Comparison of ENCODE assay signal across 8 mouse cellular contexts in the genomic region with DNA sequence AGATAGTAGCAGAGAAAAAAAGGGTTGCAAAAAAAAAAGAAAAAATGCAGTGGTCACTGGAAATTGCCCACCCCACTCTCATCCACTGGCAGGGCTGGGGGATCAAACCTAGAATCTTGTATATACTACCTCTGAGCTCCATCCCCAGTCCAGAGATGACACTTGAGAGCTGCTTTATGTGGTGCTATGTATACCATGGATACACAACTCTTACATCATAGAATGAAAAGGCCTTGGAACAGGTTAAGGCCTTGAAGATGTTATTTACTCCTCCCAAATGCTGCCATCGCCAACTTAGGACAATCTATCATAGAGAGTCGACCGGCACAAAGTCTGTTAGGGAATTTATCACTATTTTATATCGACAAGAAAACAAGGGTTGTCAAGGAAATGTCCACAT. TPM values are rescaled to one million over a fixed set of nuclear protein-coding genes. Genes with fewer than 3 reads are reported as not detected.
A peak's percentile ranks its signal among the peaks of the same experiment; 100 is the strongest.
DNase-seq lines count a peak whose midpoint lies in the region; ATAC-seq and TF ChIP-seq lines count a peak whose summit lies in the region.

No protein-coding gene starts in this region.

- H3K9me3 ChIP-seq in heart, embryonic 12.5 days (replicated peaks) = no peaks in the 10 kb centered on the region
- H3K9me3 ChIP-seq in MEL (replicated peaks; ENCODE audit: insufficient read depth, low read length) = no peaks in the 10 kb centered on the region
- H3K9me3 ChIP-seq in heart, postnatal 0 days (replicated peaks; ENCODE audit: control insufficient read depth, low read length) = no peaks in the 10 kb centered on the region
- no peaks in the 10 kb centered on the region for H3K9me3 ChIP-seq in liver, embryonic 16.5 days (replicated peaks; ENCODE audit: control insufficient read depth, low read length)

- H3K79me2 ChIP-seq in MEL (ENCODE audit: control insufficient read depth, insufficient read depth, low read length, poor library complexity) = peaks cover 32% of the 10 kb centered on the region

- no peak for TF ChIP-seq EP300 in MEL (IDR thresholded peaks at IDR 0.05; ENCODE audit: low read depth in 1 of 2, low read length in 2 of 2)
- TF ChIP-seq EP300 in heart, postnatal 0 days (IDR thresholded peaks at IDR 0.05; ENCODE audit: low read depth) = no peak

- no peaks in the 10 kb centered on the region for H3K27me3 ChIP-seq in heart, embryonic 12.5 days (replicated peaks)
- H3K27me3 ChIP-seq in MEL (ENCODE audit: control insufficient read depth in 1 of 2, insufficient read depth in 2 of 2, low read length in 2 of 2) = no peaks in the 10 kb centered on the region
- H3K27me3 ChIP-seq in heart, postnatal 0 days (ENCODE audit: control insufficient read depth, insufficient read depth, low read length) = no peaks in the 10 kb centered on the region
- H3K27me3 ChIP-seq in liver, embryonic 16.5 days (ENCODE audit: control insufficient read depth, insufficient read depth, low read depth, low read length) = no peaks in the 10 kb centered on the region

- peaks cover 32% of the 10 kb centered on the region for H3K4me1 ChIP-seq in heart, embryonic 12.5 days (replicated peaks)
- peaks cover 0 to 20% of the 10 kb centered on the region in 2 experiments; a peak in 3 of 4 replicates for H3K4me1 ChIP-seq in MEL (ENCODE audit: control insufficient read depth in 1 of 2, insufficient read depth in 2 of 2, low read length in 2 of 2)
- H3K4me1 ChIP-seq in heart, postnatal 0 days (ENCODE audit: control insufficient read depth, insufficient read depth) = peaks cover 27% of the 10 kb centered on the region
- peaks cover 36% of the 10 kb centered on the region for H3K4me1 ChIP-seq in liver, embryonic 16.5 days (ENCODE audit: control insufficient read depth, low read depth, low read length)

- peak overlapping the region; percentile 84 for H3K4me3 ChIP-seq in heart, embryonic 12.5 days
- peak overlapping the region; percentile 59 to 77 for H3K4me3 ChIP-seq in MEL (ENCODE audit: control insufficient read depth in 1 of 2, insufficient read depth in 1 of 2, low read depth in 2 of 2, low read length in 2 of 2)
- H3K4me3 ChIP-seq in heart, postnatal 0 days (ENCODE audit: low read depth, low read length) = peak overlapping the region; percentile 85
- peak overlapping the region; percentile 60 for H3K4me3 ChIP-seq in liver, embryonic 16.5 days (ENCODE audit: low read depth, low read length)

- no peak for TF ChIP-seq POLR2A in MEL (IDR thresholded peaks at IDR 0.05; ENCODE audit: control insufficient read depth in 1 of 2, insufficient read depth in 1 of 2, low read depth in 1 of 2, low read length in 2 of 2, poor library complexity in 1 of 2)

- H3K36me3 ChIP-seq in heart, embryonic 12.5 days = peaks cover 51% of the 10 kb centered on the region
- peaks cover 0 to 19% of the 10 kb centered on the region in 2 experiments for H3K36me3 ChIP-seq in MEL (ENCODE audit: control insufficient read depth in 1 of 2, insufficient read depth in 2 of 2, low read length in 2 of 2)
- peaks cover 37% of the 10 kb centered on the region for H3K36me3 ChIP-seq in heart, postnatal 0 days (replicated peaks; ENCODE audit: control insufficient read depth, insufficient read depth, low read length)
- peaks cover 35% of the 10 kb centered on the region for H3K36me3 ChIP-seq in liver, embryonic 16.5 days (ENCODE audit: control insufficient read depth, insufficient read depth)

- 76% methylated on average over 4 of the region's 4 CpGs for WGBS in heart, embryonic 12.5 days
- WGBS in heart, postnatal 0 days = 71% methylated on average over 4 of the region's 4 CpGs
- WGBS in liver, embryonic 16.5 days (ENCODE audit: insufficient replicate concordance) = 74% methylated on average over 4 of the region's 4 CpGs

- TF ChIP-seq RAD21 in MEL (IDR thresholded peaks at IDR 0.05; ENCODE audit: low read depth, low read length) = no peak

- no peak for TF ChIP-seq CTCF in MEL (IDR thresholded peaks at IDR 0.05 in 2 of 3, conservative IDR thresholded peaks at IDR 0.05 in 1 of 3; ENCODE audit: control insufficient read depth in 1 of 3, insufficient read depth in 1 of 3, low read depth in 2 of 3, low read length in 3 of 3, poor library complexity in 1 of 3, severe bottlenecking in 1 of 3)
- TF ChIP-seq CTCF in heart, postnatal 0 days (IDR thresholded peaks at IDR 0.05; ENCODE audit: low read depth) = no peak

- H3K27ac ChIP-seq in heart, embryonic 12.5 days (ENCODE audit: poor library complexity, severe bottlenecking) = peak overlapping the region; percentile 97
- H3K27ac ChIP-seq in MEL (ENCODE audit: control insufficient read depth, low read depth, low read length) = peak overlapping the region; percentile 90; the same call in 1 of the 2 replicates
- peak overlapping the region; percentile 97 for H3K27ac ChIP-seq in heart, postnatal 0 days (ENCODE audit: low read depth)
- H3K27ac ChIP-seq in liver, embryonic 16.5 days (ENCODE audit: low read length) = peak overlapping the region; percentile 97

- H3K4me2 ChIP-seq in heart, embryonic 12.5 days = peak overlapping the region; percentile 98
- peak overlapping the region; percentile 79 for H3K4me2 ChIP-seq in heart, postnatal 0 days (ENCODE audit: low read depth, low read length)
- H3K4me2 ChIP-seq in liver, embryonic 16.5 days (ENCODE audit: low read depth, low read length) = peak overlapping the region; percentile 77

- ATAC-seq in heart, embryonic 12.5 days (ENCODE audit: insufficient number of reproducible peaks, low FRiP score) = no peak
- no peak for ATAC-seq in heart, postnatal 0 days (ENCODE audit: insufficient read depth, low read depth)
- no peak for ATAC-seq in liver, embryonic 16.5 days (ENCODE audit: low read depth)

- H3K9ac ChIP-seq in heart, embryonic 12.5 days = peak overlapping the region; percentile 98
- H3K9ac ChIP-seq in MEL (ENCODE audit: control insufficient read depth, low read depth, low read length, poor library complexity, severe bottlenecking) = peak overlapping the region; percentile 69
- H3K9ac ChIP-seq in heart, postnatal 0 days (replicated peaks; ENCODE audit: low read depth, low read length) = peak overlapping the region; percentile 51; the same call in 1 of the 2 replicates
- peak overlapping the region; percentile 59 for H3K9ac ChIP-seq in liver, embryonic 16.5 days (ENCODE audit: low read depth, low read length)

- no peak for DNase-seq in heart, adult 8-10 months (ENCODE audit: low spot score)
- no peak for DNase-seq in MEL (ENCODE audit: low read depth, low spot score)
- DNase-seq in heart, postnatal 0 days (ENCODE audit: low spot score) = no peak
- no peak for DNase-seq in gastrocnemius, postnatal 25 days
- DNase-seq in embryo, embryonic 9.5 days (ENCODE audit: extremely low spot score) = no peak
- DNase-seq in gastrocnemius, adult 18-20 months (ENCODE audit: low spot score) = no peak

RNA-seq across cellular contexts. Expression of a gene that starts 2.1 kb away (rescaled TPM):
- polyA plus RNA-seq in heart, embryonic 12.5 days (2016; fragmentation: Nextera tagmentation; extraction: Ambion mirVana) = 8.4 and 9.9 TPM in 2 replicates
- total RNA-seq in heart, adult 8-10 months (2022) = 10 to 100 TPM; 27.5 to 36.1 (median 30.5) TPM
- 7.5 TPM in 2 replicates for total RNA-seq in MEL (2012; rRNA removed)
- 10 to 100 TPM in 1 of 2 experiments, not detected in 1; 53.3 TPM for polyA plus RNA-seq in MEL (2012; ENCODE audit: insufficient read depth in 1 of 2, insufficient read length in 2 of 2, low read depth in 1 of 2, low replicate concordance in 2 of 2, missing spikeins in 1 of 2)
- total RNA-seq in heart, postnatal 0 days (2014; rRNA removed; ENCODE audit: low replicate concordance) = 19.1 and 31.1 TPM in 2 replicates
- polyA plus RNA-seq in heart, postnatal 0 days (2015; fragmentation: Nextera tagmentation; extraction: Ambion mirVana) = 5.4 and 5.9 TPM in 2 replicates
- polyA plus RNA-seq in liver, embryonic 16.5 days (2015; fragmentation: Nextera tagmentation; extraction: Ambion mirVana) = 4.0 and 4.9 TPM in 2 replicates
- 10 to 100 TPM; 15.8 to 16.8 TPM for total RNA-seq in gastrocnemius, postnatal 25 days (2021)
- total RNA-seq in gastrocnemius, adult 18-20 months (2021) = 10 to 100 TPM; 25.2 to 26.6 TPM

RNA-seq across cellular contexts. Expression of a gene that starts 17.4 kb away (rescaled TPM):
- polyA plus RNA-seq in heart, embryonic 12.5 days (2016; fragmentation: Nextera tagmentation; extraction: Ambion mirVana) = 33.8 and 35.2 TPM in 2 replicates
- 10 to 100 TPM; 25.6 to 27.9 (median 27.3) TPM for total RNA-seq in heart, adult 8-10 months (2022)
- total RNA-seq in MEL (2012; rRNA removed) = 10.8 and 11.7 TPM in 2 replicates
- 10 to 100 TPM in 1 of 2 experiments, not detected in 1; 45.9 TPM for polyA plus RNA-seq in MEL (2012; ENCODE audit: insufficient read depth in 1 of 2, insufficient read length in 2 of 2, low read depth in 1 of 2, low replicate concordance in 2 of 2, missing spikeins in 1 of 2)
- 33.7 and 35.4 TPM in 2 replicates for total RNA-seq in heart, postnatal 0 days (2014; rRNA removed; ENCODE audit: low replicate concordance)
- polyA plus RNA-seq in heart, postnatal 0 days (2015; fragmentation: Nextera tagmentation; extraction: Ambion mirVana) = 22.3 and 24.7 TPM in 2 replicates
- polyA plus RNA-seq in liver, embryonic 16.5 days (2015; fragmentation: Nextera tagmentation; extraction: Ambion mirVana) = 18.6 and 22.8 TPM in 2 replicates
- total RNA-seq in gastrocnemius, postnatal 25 days (2021) = 10 to 100 TPM; 17.3 to 17.7 TPM
- 10 to 100 TPM; 16.5 to 19.4 TPM for total RNA-seq in gastrocnemius, adult 18-20 months (2021)

RNA-seq across cellular contexts. Expression of a gene that starts 27.9 kb away (rescaled TPM):
- 5.4 and 6.0 TPM in 2 replicates for polyA plus RNA-seq in heart, embryonic 12.5 days (2016; fragmentation: Nextera tagmentation; extraction: Ambion mirVana)
- total RNA-seq in heart, adult 8-10 months (2022) = 1 to 10 TPM; 1.2 to 2.1 (median 1.4) TPM
- 4.0 and 4.9 TPM in 2 replicates for total RNA-seq in MEL (2012; rRNA removed)
- polyA plus RNA-seq in MEL (2012; ENCODE audit: insufficient read depth in 1 of 2, insufficient read length in 2 of 2, low read depth in 1 of 2, low replicate concordance in 2 of 2, missing spikeins in 1 of 2) = 1 to 10 TPM in 1 of 2 experiments, not detected in 1; 7.2 TPM
- 1.9 and 3.0 TPM in 2 replicates for total RNA-seq in heart, postnatal 0 days (2014; rRNA removed; ENCODE audit: low replicate concordance)
- polyA plus RNA-seq in heart, postnatal 0 days (2015; fragmentation: Nextera tagmentation; extraction: Ambion mirVana) = 2.4 and 2.6 TPM in 2 replicates
- 2.2 and 2.9 TPM in 2 replicates for polyA plus RNA-seq in liver, embryonic 16.5 days (2015; fragmentation: Nextera tagmentation; extraction: Ambion mirVana)
- 1 to 10 TPM in 1 of 2 experiments, under 1 TPM in 1; 0.67 to 1.0 TPM for total RNA-seq in gastrocnemius, postnatal 25 days (2021)
- under 1 TPM; 0.76 to 0.82 TPM for total RNA-seq in gastrocnemius, adult 18-20 months (2021)

RNA-seq across cellular contexts. Expression of a gene that starts 34.9 kb away (rescaled TPM):
- polyA plus RNA-seq in heart, embryonic 12.5 days (2016; fragmentation: Nextera tagmentation; extraction: Ambion mirVana) = 51.8 and 54.3 TPM in 2 replicates
- 10 to 100 TPM; 51.8 to 60.5 (median 55.2) TPM for total RNA-seq in heart, adult 8-10 months (2022)
- total RNA-seq in MEL (2012; rRNA removed) = 20.3 and 22.3 TPM in 2 replicates
- polyA plus RNA-seq in MEL (2012; ENCODE audit: insufficient read depth in 1 of 2, insufficient read length in 2 of 2, low read depth in 1 of 2, low replicate concordance in 2 of 2, missing spikeins in 1 of 2) = 10 to 100 TPM; 34.3 to 45.1 TPM
- 21.8 and 29.3 TPM in 2 replicates for total RNA-seq in heart, postnatal 0 days (2014; rRNA removed; ENCODE audit: low replicate concordance)
- polyA plus RNA-seq in heart, postnatal 0 days (2015; fragmentation: Nextera tagmentation; extraction: Ambion mirVana) = 15.0 and 16.1 TPM in 2 replicates
- 12.2 and 13.6 TPM in 2 replicates for polyA plus RNA-seq in liver, embryonic 16.5 days (2015; fragmentation: Nextera tagmentation; extraction: Ambion mirVana)
- 10 to 100 TPM; 46.1 to 47.6 TPM for total RNA-seq in gastrocnemius, postnatal 25 days (2021)
- 10 to 100 TPM; 46.5 to 46.6 TPM for total RNA-seq in gastrocnemius, adult 18-20 months (2021)

RNA-seq across cellular contexts. Expression of a gene that starts 42.5 kb away (rescaled TPM):
- 8.5 and 9.1 TPM in 2 replicates for polyA plus RNA-seq in heart, embryonic 12.5 days (2016; fragmentation: Nextera tagmentation; extraction: Ambion mirVana)
- 10 to 100 TPM in 2 of 4 experiments, 1 to 10 TPM in 2; 8.8 to 10.9 (median 10.2) TPM for total RNA-seq in heart, adult 8-10 months (2022)
- total RNA-seq in MEL (2012; rRNA removed) = 9.0 and 12.0 TPM in 2 replicates
- 10 to 100 TPM in 1 of 2 experiments, not detected in 1; 25.4 TPM for polyA plus RNA-seq in MEL (2012; ENCODE audit: insufficient read depth in 1 of 2, insufficient read length in 2 of 2, low read depth in 1 of 2, low replicate concordance in 2 of 2, missing spikeins in 1 of 2)
- total RNA-seq in heart, postnatal 0 days (2014; rRNA removed; ENCODE audit: low replicate concordance) = 12.5 and 17.4 TPM in 2 replicates
- 4.8 and 5.0 TPM in 2 replicates for polyA plus RNA-seq in heart, postnatal 0 days (2015; fragmentation: Nextera tagmentation; extraction: Ambion mirVana)
- polyA plus RNA-seq in liver, embryonic 16.5 days (2015; fragmentation: Nextera tagmentation; extraction: Ambion mirVana) = 5.1 and 5.5 TPM in 2 replicates
- 1 to 10 TPM; 4.7 to 5.2 TPM for total RNA-seq in gastrocnemius, postnatal 25 days (2021)
- 1 to 10 TPM; 2.8 to 3.8 TPM for total RNA-seq in gastrocnemius, adult 18-20 months (2021)
